Mouse (Mus musculus): ENCODE measurements around the gene Creb5. TPM values are rescaled to one million over a fixed set of nuclear protein-coding genes. Genes with fewer than 3 reads are reported as not detected.

The Creb5 gene
- polyA plus RNA-seq, 1 experiment from 2014 or later: 3.5 TPM

GRCm38 (mm10) chr6:53548236-53548635, 261.2 kb downstream of the Creb5 start:
- Histone ChIP-seq H3K4me1 (ENCODE audit: insufficient read depth, low read length) (peaks cover 30% of the 10 kb centered on the region), H3K27me3 (ENCODE audit: insufficient read depth, low read length) (peaks cover 16% of the 10 kb centered on the region), H3K27ac (ENCODE audit: low read length) (no peak overlapping the region), H3K4me2 (replicated peaks; ENCODE audit: low read depth, low read length) (no peak overlapping the region), H3K9ac (replicated peaks; ENCODE audit: low read length) (no peak overlapping the region), H3K4me3 (ENCODE audit: low read length) (no peak overlapping the region), H3K9me3 (ENCODE audit: low read length) (no peaks in the 10 kb centered on the region), H3K36me3 (ENCODE audit: insufficient read depth, low read length) (no peaks in the 10 kb centered on the region)
- 39% methylated on average over 6 of the region's 6 CpGs for WGBS
- peak; percentile 61; the same call in 1 of the 2 replicates for ATAC-seq (ENCODE audit: low FRiP score, low TSS enrichment)

GRCm38 (mm10) chr6:53549409-53549808, 262.3 kb downstream of the Creb5 start:
- no peak overlapping the region for H3K27ac ChIP-seq (ENCODE audit: low read length)
- WGBS: 15% methylated on average over 6 of the region's 6 CpGs

GRCm38 (mm10) chr6:53556050-53556449, 269.0 kb downstream of the Creb5 start:
- H3K4me1 ChIP-seq (ENCODE audit: insufficient read depth, low read length): peaks cover 8% of the 10 kb centered on the region; the same call in 1 of the 2 replicates
- H3K4me3 ChIP-seq (ENCODE audit: low read length): no peak overlapping the region
- H3K9me3 ChIP-seq (ENCODE audit: low read length): no peaks in the 10 kb centered on the region
- ATAC-seq (ENCODE audit: low FRiP score, low TSS enrichment): peak; percentile 78; the same call in 1 of the 2 replicates
- peaks cover 3% of the 10 kb centered on the region for H3K27me3 ChIP-seq (ENCODE audit: insufficient read depth, low read length)
- 0 out of 2 replicates have a peak overlapping the region, but pooled peaks have one; percentile 2 for H3K27ac ChIP-seq (ENCODE audit: low read length)
- H3K36me3 ChIP-seq (ENCODE audit: insufficient read depth, low read length): no peaks in the 10 kb centered on the region
- 15% methylated on average over 6 of the region's 6 CpGs for WGBS
- H3K9ac ChIP-seq (replicated peaks; ENCODE audit: low read length): no peak overlapping the region
- no peak overlapping the region for H3K4me2 ChIP-seq (replicated peaks; ENCODE audit: low read depth, low read length)

More at GRCm38 (mm10) chr6:53549409-53549808, 262.3 kb downstream of the Creb5 start:
- H3K4me3 ChIP-seq (ENCODE audit: low read length): no peak overlapping the region
- H3K4me1 ChIP-seq (ENCODE audit: insufficient read depth, low read length): peaks cover 30% of the 10 kb centered on the region
- H3K9me3 ChIP-seq (ENCODE audit: low read length): no peaks in the 10 kb centered on the region
- no peak for ATAC-seq (ENCODE audit: low FRiP score, low TSS enrichment)
- no peak overlapping the region for H3K9ac ChIP-seq (replicated peaks; ENCODE audit: low read length)
- no peak overlapping the region for H3K4me2 ChIP-seq (replicated peaks; ENCODE audit: low read depth, low read length)
- H3K36me3 ChIP-seq (ENCODE audit: insufficient read depth, low read length): no peaks in the 10 kb centered on the region
- peaks cover 16% of the 10 kb centered on the region for H3K27me3 ChIP-seq (ENCODE audit: insufficient read depth, low read length)

GRCm38 (mm10) chr6:53560928-53561327, 273.9 kb downstream of the Creb5 start:
- Histone ChIP-seq H3K27me3 (ENCODE audit: insufficient read depth, low read length) (no peaks in the 10 kb centered on the region), H3K9me3 (ENCODE audit: low read length) (no peaks in the 10 kb centered on the region), H3K36me3 (ENCODE audit: insufficient read depth, low read length) (no peaks in the 10 kb centered on the region), H3K27ac (ENCODE audit: low read length) (no peak overlapping the region), H3K9ac (replicated peaks; ENCODE audit: low read length) (no peak overlapping the region), H3K4me2 (replicated peaks; ENCODE audit: low read depth, low read length) (no peak overlapping the region), H3K4me3 (ENCODE audit: low read length) (no peak overlapping the region), H3K4me1 (ENCODE audit: insufficient read depth, low read length) (peaks cover 10% of the 10 kb centered on the region; the same call in 1 of the 2 replicates)
- no peak for ATAC-seq (ENCODE audit: low FRiP score, low TSS enrichment)
- 67% methylated on average over 5 of the region's 5 CpGs for WGBS

- Histone ChIP-seq H3K27ac (ENCODE audit: low read length) (no peak overlapping the region), H3K4me2 (replicated peaks; ENCODE audit: low read depth, low read length) (no peak overlapping the region), H3K9ac (replicated peaks; ENCODE audit: low read length) (no peak overlapping the region), H3K4me3 (ENCODE audit: low read length) (no peak overlapping the region), H3K36me3 (ENCODE audit: insufficient read depth, low read length) (no peaks in the 10 kb centered on the region), H3K9me3 (ENCODE audit: low read length) (no peaks in the 10 kb centered on the region), H3K27me3 (ENCODE audit: insufficient read depth, low read length) (no peaks in the 10 kb centered on the region), H3K4me1 (ENCODE audit: insufficient read depth, low read length) (0 out of 2 replicates have a peak, but pooled peaks cover 4% of the 10 kb centered on the region)
- ATAC-seq (ENCODE audit: low FRiP score, low TSS enrichment): no peak
- 77% methylated on average over 7 of the region's 7 CpGs for WGBS
Observed at GRCm38 (mm10) chr6:53562586-53562985, 275.5 kb downstream of the Creb5 start.

GRCm38 (mm10) chr6:53563546-53564185, 276.6 kb downstream of the Creb5 start:
- Histone ChIP-seq H3K4me2 (replicated peaks; ENCODE audit: low read depth, low read length) (no peak overlapping the region), H3K27ac (ENCODE audit: low read length) (no peak overlapping the region), H3K4me3 (ENCODE audit: low read length) (no peak overlapping the region), H3K4me1 (ENCODE audit: insufficient read depth, low read length) (0 out of 2 replicates have a peak, but pooled peaks cover 5% of the 10 kb centered on the region), H3K9ac (replicated peaks; ENCODE audit: low read length) (no peak overlapping the region), H3K9me3 (ENCODE audit: low read length) (no peaks in the 10 kb centered on the region), H3K27me3 (ENCODE audit: insufficient read depth, low read length) (no peaks in the 10 kb centered on the region), H3K36me3 (ENCODE audit: insufficient read depth, low read length) (no peaks in the 10 kb centered on the region)
- ATAC-seq (ENCODE audit: low FRiP score, low TSS enrichment): no peak
- 49% methylated on average over 16 of the region's 16 CpGs for WGBS

- H3K27ac ChIP-seq (ENCODE audit: low read length): no peak overlapping the region
- WGBS: 47% methylated on average over 3 of the region's 3 CpGs
- no peaks in the 10 kb centered on the region for H3K36me3 ChIP-seq (ENCODE audit: insufficient read depth, low read length)
- no peak for ATAC-seq (ENCODE audit: low FRiP score, low TSS enrichment)
- H3K9me3 ChIP-seq (ENCODE audit: low read length): no peaks in the 10 kb centered on the region
- no peaks in the 10 kb centered on the region for H3K27me3 ChIP-seq (ENCODE audit: insufficient read depth, low read length)
- H3K4me2 ChIP-seq (replicated peaks; ENCODE audit: low read depth, low read length): no peak overlapping the region
- no peak overlapping the region for H3K4me3 ChIP-seq (ENCODE audit: low read length)
- H3K9ac ChIP-seq (replicated peaks; ENCODE audit: low read length): no peak overlapping the region
- H3K4me1 ChIP-seq (ENCODE audit: insufficient read depth, low read length): peaks cover 19% of the 10 kb centered on the region
Observed at GRCm38 (mm10) chr6:53569436-53569835, 282.4 kb downstream of the Creb5 start.

- Histone ChIP-seq H3K4me1 (ENCODE audit: insufficient read depth, low read length) (peaks cover 19% of the 10 kb centered on the region), H3K4me3 (ENCODE audit: low read length) (no peak overlapping the region), H3K27ac (ENCODE audit: low read length) (no peak overlapping the region), H3K4me2 (replicated peaks; ENCODE audit: low read depth, low read length) (no peak overlapping the region), H3K27me3 (ENCODE audit: insufficient read depth, low read length) (peaks cover 3% of the 10 kb centered on the region), H3K36me3 (ENCODE audit: insufficient read depth, low read length) (no peaks in the 10 kb centered on the region), H3K9ac (replicated peaks; ENCODE audit: low read length) (no peak overlapping the region), H3K9me3 (ENCODE audit: low read length) (no peaks in the 10 kb centered on the region)
- WGBS: 82% methylated on average over 4 of the region's 4 CpGs
- ATAC-seq (ENCODE audit: low FRiP score, low TSS enrichment): no peak
Observed at GRCm38 (mm10) chr6:53570906-53571305, 283.8 kb downstream of the Creb5 start.

GRCm38 (mm10) chr6:53571571-53572122, 284.6 kb downstream of the Creb5 start:
- peaks cover 3% of the 10 kb centered on the region for H3K27me3 ChIP-seq (ENCODE audit: insufficient read depth, low read length)
- 93% methylated on average over 4 of the region's 4 CpGs for WGBS
- no peak overlapping the region for H3K27ac ChIP-seq (ENCODE audit: low read length)
- no peak overlapping the region for H3K4me2 ChIP-seq (replicated peaks; ENCODE audit: low read depth, low read length)
- peaks cover 19% of the 10 kb centered on the region for H3K4me1 ChIP-seq (ENCODE audit: insufficient read depth, low read length)
- no peak overlapping the region for H3K9ac ChIP-seq (replicated peaks; ENCODE audit: low read length)
- no peaks in the 10 kb centered on the region for H3K36me3 ChIP-seq (ENCODE audit: insufficient read depth, low read length)
- H3K4me3 ChIP-seq (ENCODE audit: low read length): no peak overlapping the region
- H3K9me3 ChIP-seq (ENCODE audit: low read length): no peaks in the 10 kb centered on the region
- no peak for ATAC-seq (ENCODE audit: low FRiP score, low TSS enrichment)

- WGBS: 77% methylated on average over 4 of the region's 4 CpGs
- no peak overlapping the region for H3K27ac ChIP-seq (ENCODE audit: low read length)
- no peak overlapping the region for H3K4me2 ChIP-seq (replicated peaks; ENCODE audit: low read depth, low read length)
Observed at GRCm38 (mm10) chr6:53572456-53572855, 285.4 kb downstream of the Creb5 start.

More at GRCm38 (mm10) chr6:53572456-53572855, 285.4 kb downstream of the Creb5 start:
- Histone ChIP-seq H3K27me3 (ENCODE audit: insufficient read depth, low read length) (peaks cover 3% of the 10 kb centered on the region), H3K36me3 (ENCODE audit: insufficient read depth, low read length) (no peaks in the 10 kb centered on the region), H3K4me1 (ENCODE audit: insufficient read depth, low read length) (peaks cover 19% of the 10 kb centered on the region), H3K9ac (replicated peaks; ENCODE audit: low read length) (no peak overlapping the region), H3K9me3 (ENCODE audit: low read length) (no peaks in the 10 kb centered on the region), H3K4me3 (ENCODE audit: low read length) (no peak overlapping the region)
- no peak for ATAC-seq (ENCODE audit: low FRiP score, low TSS enrichment)

All from kidney, embryonic 16.5 days (tissue).